Mouse (Mus musculus): ENCODE measurements around the gene Jchain.
A peak's percentile ranks its signal among the peaks of the same experiment; 100 is the strongest.

- TF ChIP-seq CTCF (IDR thresholded peaks at IDR 0.05; ENCODE audit: low read depth) (peak; percentile 52), EP300 (IDR thresholded peaks at IDR 0.05; ENCODE audit: low read depth) (no peak)
Observed at GRCm38 (mm10) chr5:88564501-88565147, 36.9 kb upstream of the Jchain start, which contains the start of gene Rufy3.
